Comparison of ENCODE assay signal across 22 mouse cellular contexts in the genomic region with DNA sequence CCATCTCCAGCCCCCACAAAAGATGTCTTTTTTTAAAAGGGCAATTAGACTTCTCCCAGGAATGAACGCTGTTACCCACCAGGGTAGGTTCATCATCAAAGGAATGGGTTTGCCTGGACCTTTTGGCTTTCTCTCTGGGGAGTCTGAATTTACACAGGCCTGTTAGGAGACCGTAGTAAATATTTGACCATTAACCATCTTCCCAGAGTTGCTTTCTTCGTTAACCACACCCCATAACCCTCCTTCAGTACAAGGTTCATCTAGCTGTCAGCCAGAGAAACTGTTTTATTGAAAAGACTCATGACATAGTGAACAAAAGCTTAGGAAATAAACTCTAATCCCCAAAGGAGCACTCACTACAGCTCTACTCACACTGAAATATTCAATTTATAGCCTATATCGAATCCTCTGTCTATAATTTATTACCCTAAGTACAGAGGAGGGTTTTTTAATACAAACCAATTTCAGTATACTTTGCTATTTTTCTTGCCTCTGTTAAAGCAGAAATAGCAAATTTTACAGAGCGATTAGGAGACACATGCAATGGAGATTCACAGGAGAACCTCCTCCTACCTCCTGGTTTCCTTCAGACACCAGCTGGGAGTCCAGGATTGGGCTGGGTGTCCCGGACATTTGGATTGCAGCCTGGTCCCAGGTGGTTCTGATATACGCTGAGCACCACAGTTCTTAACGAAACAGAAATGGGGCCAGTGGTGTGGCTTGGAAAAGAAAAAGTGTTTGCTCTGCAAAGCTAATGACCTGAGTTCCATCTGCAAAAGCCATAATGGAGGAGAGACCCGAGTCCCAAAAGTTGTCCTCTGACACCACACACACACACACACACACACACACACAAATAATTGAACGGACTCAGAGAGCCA. TPM values are rescaled to one million over a fixed set of nuclear protein-coding genes. Genes with fewer than 3 reads are reported as not detected.
DNase-seq lines count a peak whose midpoint lies in the region; ATAC-seq and TF ChIP-seq lines count a peak whose summit lies in the region.
"Had no signal": no experiment of that assay in that cellular context is flagged by ENCODE, and none has a peak within 500 bp of the region (broad histone marks: within the 10 kb centered on the region; RNA-seq: fewer than 3 reads in every experiment).

No protein-coding gene starts in this region.

- no peak overlapping the region for H3K4me3 ChIP-seq in intestine, embryonic 14.5 days (ENCODE audit: low read depth, low read length)
- H3K4me3 ChIP-seq in intestine, postnatal 0 days (ENCODE audit: low read depth, low read length) = no peak overlapping the region
- H3K4me3 ChIP-seq in forebrain, embryonic 14.5 days (ENCODE audit: low read depth, low read length) = no peak overlapping the region
- H3K4me3 ChIP-seq: embryonic facial prominence, embryonic 10.5 days; heart, embryonic 15.5 days; neural tube, embryonic 12.5 days; stomach, embryonic 15.5 days had no signal

- no peaks in the 10 kb centered on the region for H3K9me3 ChIP-seq in intestine, embryonic 14.5 days (ENCODE audit: control insufficient read depth, low read length)
- no peaks in the 10 kb centered on the region for H3K9me3 ChIP-seq in intestine, postnatal 0 days (ENCODE audit: control insufficient read depth)
- no peaks in the 10 kb centered on the region for H3K9me3 ChIP-seq in forebrain, embryonic 14.5 days (replicated peaks; ENCODE audit: control insufficient read depth, low read length)
- H3K9me3 ChIP-seq: embryonic facial prominence, embryonic 10.5 days; heart, embryonic 15.5 days; neural tube, embryonic 12.5 days; stomach, embryonic 15.5 days had no signal

- WGBS in intestine, embryonic 14.5 days = 45% methylated on average over 10 of the region's 10 CpGs
- 41% methylated on average over 10 of the region's 10 CpGs for WGBS in intestine, postnatal 0 days
- WGBS in forebrain, embryonic 14.5 days = 70% methylated on average over 10 of the region's 10 CpGs

- H3K9ac ChIP-seq in intestine, embryonic 14.5 days (ENCODE audit: low read length) = no peak overlapping the region
- H3K9ac ChIP-seq in intestine, postnatal 0 days (ENCODE audit: low read depth, low read length) = no peak overlapping the region
- no peak overlapping the region for H3K9ac ChIP-seq in forebrain, embryonic 14.5 days (ENCODE audit: low read length)
- H3K9ac ChIP-seq: forebrain, postnatal 0 days; heart, embryonic 15.5 days; liver, embryonic 14.5 days; lung, embryonic 14.5 days; neural tube, embryonic 12.5 days; stomach, embryonic 15.5 days had no signal

- H3K36me3 ChIP-seq in intestine, embryonic 14.5 days (ENCODE audit: control insufficient read depth, insufficient read depth, low read length) = no peaks in the 10 kb centered on the region
- no peaks in the 10 kb centered on the region for H3K36me3 ChIP-seq in intestine, postnatal 0 days (ENCODE audit: control insufficient read depth, insufficient read depth)
- H3K36me3 ChIP-seq in forebrain, embryonic 14.5 days (ENCODE audit: control insufficient read depth, insufficient read depth, low read length) = no peaks in the 10 kb centered on the region
- H3K36me3 ChIP-seq: embryonic facial prominence, embryonic 10.5 days; heart, embryonic 15.5 days; neural tube, embryonic 12.5 days; stomach, embryonic 15.5 days had no signal

- H3K27me3 ChIP-seq in intestine, embryonic 14.5 days (replicated peaks; ENCODE audit: control insufficient read depth, insufficient read depth, low read length) = no peaks in the 10 kb centered on the region
- H3K27me3 ChIP-seq in intestine, postnatal 0 days (replicated peaks; ENCODE audit: control insufficient read depth, insufficient read depth, low read length) = no peaks in the 10 kb centered on the region
- no peaks in the 10 kb centered on the region for H3K27me3 ChIP-seq in forebrain, embryonic 14.5 days (replicated peaks; ENCODE audit: control insufficient read depth, insufficient read depth, low read length)
- H3K27me3 ChIP-seq: heart, embryonic 15.5 days; neural tube, embryonic 12.5 days; stomach, embryonic 15.5 days had no signal

- ATAC-seq in intestine, embryonic 14.5 days (replicated peaks; ENCODE audit: low FRiP score, low TSS enrichment, low read depth) = peak; percentile 47; the same call in 1 of the 2 replicates
- ATAC-seq in intestine, postnatal 0 days = peak; percentile 69
- ATAC-seq in forebrain, embryonic 14.5 days = no peak
- ATAC-seq: forebrain, postnatal 0 days; hindbrain, embryonic 16.5 days had no signal

- H3K27ac ChIP-seq in intestine, embryonic 14.5 days (ENCODE audit: low read depth) = peak overlapping the region; percentile 54
- peak overlapping the region; percentile 71 for H3K27ac ChIP-seq in intestine, postnatal 0 days (ENCODE audit: low read depth, low read length)
- H3K27ac ChIP-seq in forebrain, embryonic 14.5 days (ENCODE audit: low read depth, low read length) = no peak overlapping the region
- H3K27ac ChIP-seq: embryonic facial prominence, embryonic 10.5 days; heart, embryonic 15.5 days; liver, embryonic 14.5 days; neural tube, embryonic 12.5 days; stomach, embryonic 15.5 days had no signal

- TF ChIP-seq CTCF in intestine, postnatal 0 days (IDR thresholded peaks at IDR 0.05; ENCODE audit: low read depth) = no peak

- no peak overlapping the region for H3K4me2 ChIP-seq in intestine, embryonic 14.5 days (ENCODE audit: low read length)
- H3K4me2 ChIP-seq in intestine, postnatal 0 days (replicated peaks; ENCODE audit: low read depth) = no peak overlapping the region
- no peak overlapping the region for H3K4me2 ChIP-seq in forebrain, embryonic 14.5 days (ENCODE audit: low read length)
- H3K4me2 ChIP-seq: heart, embryonic 15.5 days; lung, embryonic 14.5 days; neural tube, embryonic 12.5 days; stomach, embryonic 15.5 days had no signal

- peaks cover 4% of the 10 kb centered on the region; the same call in 1 of the 2 replicates for H3K4me1 ChIP-seq in intestine, embryonic 14.5 days (replicated peaks; ENCODE audit: control insufficient read depth, insufficient read depth, low read length)
- peaks cover 15% of the 10 kb centered on the region for H3K4me1 ChIP-seq in intestine, postnatal 0 days (replicated peaks; ENCODE audit: control insufficient read depth, insufficient read depth, low read length)
- no peaks in the 10 kb centered on the region for H3K4me1 ChIP-seq in forebrain, embryonic 14.5 days (ENCODE audit: control insufficient read depth, insufficient read depth, low read length)
- H3K4me1 ChIP-seq: heart, embryonic 15.5 days; neural tube, embryonic 12.5 days; stomach, embryonic 15.5 days had no signal

- DNase-seq in kidney, adult 8-10 months = peak; percentile 33 to 65
- DNase-seq in kidney, adult 18-20 months = no peak
- no peak for DNase-seq in intestine, embryonic 14.5 days (ENCODE audit: low spot score)
- peak; percentile 29 to 66 for DNase-seq in kidney, postnatal 36 days
- DNase-seq in spleen, adult 12 weeks (ENCODE audit: low spot score) = no peak
- no peak for DNase-seq in spleen, adult 18-20 months
- no peak for DNase-seq in forebrain, embryonic 14.5 days (ENCODE audit: low spot score)
- DNase-seq: adrenal gland, postnatal 25 days; cerebellum, adult 8-10 months; forebrain, postnatal 0 days; left cerebral cortex, postnatal 4 days; lung, embryonic 14.5 days; midbrain, embryonic 14.5 days; right cerebral cortex, postnatal 14 days; thymus, adult 2 months had no signal

RNA-seq across cellular contexts. Expression of a gene that starts 56.1 kb away (rescaled TPM):
- 3.8 and 4.3 TPM in 2 replicates for polyA plus RNA-seq in intestine, embryonic 14.5 days (2014; fragmentation: Nextera tagmentation; extraction: Ambion mirVana)
- 2.2 TPM in 2 replicates for polyA plus RNA-seq in intestine, postnatal 0 days (2015; fragmentation: Nextera tagmentation; extraction: Ambion mirVana)
- polyA plus RNA-seq in forebrain, embryonic 14.5 days (2014; fragmentation: Nextera tagmentation; extraction: Ambion mirVana) = 1.7 and 1.8 TPM in 2 replicates

Comparison
In these comparisons a context has a peak if more than half of its experiments do, and no peak if none do; other contexts are left out.
1. DNase-seq: peak in kidney, adult 8-10 months (2 of 2) and kidney, postnatal 36 days (2 of 2); none in kidney, adult 18-20 months (single experiment), intestine, embryonic 14.5 days (single experiment), spleen, adult 12 weeks (single experiment), spleen, adult 18-20 months (0 of 2) and forebrain, embryonic 14.5 days (single experiment).